Mouse (Mus musculus) G1E (cell line): ENCODE measurements around the gene Cep112. TPM values are rescaled to one million over a fixed set of nuclear protein-coding genes. Genes with fewer than 3 reads are reported as not detected.

Experiments used
- ATAC-seq: 2 replicates; pipeline ENCODE4 v1.8.0; 2016; ENCODE audit warnings: mild to moderate bottlenecking; ENCODE audit not compliant: insufficient number of reproducible peaks, poor library complexity, low FRiP score, severe bottlenecking; ENCODE audit errors: extremely low read depth
- DNase-seq: peaks from one replicate; pipeline ENCODE4 v3.0.0; 2012; ENCODE audit warnings: low spot score
- H3K27me3 ChIP-seq: 2 replicates; pipeline ENCODE4 v1.6.1; 2012; ENCODE audit warnings: mild to moderate bottlenecking, low read length, inconsistent platforms; ENCODE audit not compliant: insufficient read depth
- H3K36me3 ChIP-seq: replicated peaks from 2 replicates; pipeline ENCODE3; 2012; ENCODE audit warnings: mild to moderate bottlenecking, inconsistent platforms
- H3K4me1 ChIP-seq: 2 replicates; pipeline ENCODE4 v1.6.1; 2012; ENCODE audit warnings: low read depth, low read length, inconsistent platforms, mixed read lengths; ENCODE audit not compliant: insufficient read depth
- H3K4me3 ChIP-seq: 2 replicates; pipeline ENCODE4 v1.5.1; 2012; ENCODE audit warnings: low read depth, mild to moderate bottlenecking, inconsistent platforms, low read length, moderate library complexity, mixed read lengths
- H3K9me3 ChIP-seq: replicated peaks from 2 replicates; pipeline ENCODE4 v1.6.1; 2012; ENCODE audit warnings: inconsistent platforms
- CTCF ChIP-seq: IDR thresholded peaks from 2 replicates; pipeline ENCODE4 v1.5.1; 2012; ENCODE audit warnings: low read depth, low read length, inconsistent platforms, mixed read lengths
- GATA1 ChIP-seq: IDR thresholded peaks from 2 replicates; pipeline ENCODE4 v1.6.1; 2012; ENCODE audit warnings: borderline replicate concordance, low read length, inconsistent platforms, mixed read lengths
- GATA2 ChIP-seq: IDR thresholded peaks from 2 replicates; pipeline ENCODE4 v1.6.1; 2012; ENCODE audit warnings: low read depth, low read length, inconsistent platforms, borderline replicate concordance
- POLR2AphosphoS5 ChIP-seq: IDR thresholded peaks from 2 replicates; pipeline ENCODE4 v1.6.1; 2012; ENCODE audit warnings: low read depth, low read length, inconsistent platforms; ENCODE audit not compliant: insufficient replicate concordance
- TAL1 ChIP-seq: conservative IDR thresholded peaks from 2 replicates; pipeline ENCODE4 v1.6.1; 2012; ENCODE audit warnings: low read depth, low read length, inconsistent platforms, mixed read lengths
- polyA plus RNA-seq: library from polyadenylated mRNA; stranded (reverse); fragments of >175 nt; gene quantifications from 2 replicates; pipeline ENCODE4 v1.2.3, GENCODE M21; 2012
- total RNA-seq, 2 experiments: library from RNA; stranded (forward) in 1 of 2; stranded (reverse) in 1 of 2; fragments of 200-1000 nt in 1 of 2; fragments of >200 nt in 1 of 2; fragmentation: Nextera tagmentation in 1 of 2; gene quantifications; 2 replicates each; pipeline ENCODE4 v1.2.3; 2014 to 2017

The Cep112 gene
- total and polyA plus RNA-seq, 3 experiments: 0.22 TPM; not detected in 2

GRCm38 (mm10) chr11:108385666-108386024, 39.3 kb upstream of the Cep112 start:
- DNase-seq: no peak
- Histone ChIP-seq H3K9me3 (no peaks in the 10 kb centered on the region), H3K4me1 (no peaks in the 10 kb centered on the region), H3K4me3 (no peak overlapping the region), H3K36me3 (no peaks in the 10 kb centered on the region), H3K27me3 (no peaks in the 10 kb centered on the region)
- ATAC-seq: no peak
- TF ChIP-seq GATA2 (no peak), TAL1 (no peak), POLR2AphosphoS5 (no peak), GATA1 (no peak), CTCF (no peak)

- Histone ChIP-seq H3K9me3 (peaks cover 6% of the 10 kb centered on the region; the same call in 1 of the 2 replicates), H3K4me1 (no peaks in the 10 kb centered on the region), H3K36me3 (no peaks in the 10 kb centered on the region), H3K27me3 (no peaks in the 10 kb centered on the region), H3K4me3 (no peak overlapping the region)
- no peak for ATAC-seq
- no peak for DNase-seq
- no peak for TF ChIP-seq GATA1
- TF ChIP-seq POLR2AphosphoS5: no peak
- TF ChIP-seq TAL1: no peak
- no peak for TF ChIP-seq CTCF
- TF ChIP-seq GATA2: no peak
Measured at GRCm38 (mm10) chr11:108395061-108395460, 29.9 kb upstream of the Cep112 start.

GRCm38 (mm10) chr11:108396076-108396829, 28.7 kb upstream of the Cep112 start:
- no peaks in the 10 kb centered on the region for H3K4me1 ChIP-seq
- no peaks in the 10 kb centered on the region for H3K27me3 ChIP-seq
- H3K36me3 ChIP-seq: no peaks in the 10 kb centered on the region
- peaks cover 6% of the 10 kb centered on the region; the same call in 1 of the 2 replicates for H3K9me3 ChIP-seq
- ATAC-seq: no peak
- no peak for TF ChIP-seq POLR2AphosphoS5
- no peak for TF ChIP-seq GATA1
- DNase-seq: no peak
- H3K4me3 ChIP-seq: no peak overlapping the region

- TF ChIP-seq GATA2 (no peak), GATA1 (no peak), POLR2AphosphoS5 (no peak), CTCF (no peak), TAL1 (no peak)
- Histone ChIP-seq H3K4me1 (no peaks in the 10 kb centered on the region), H3K4me3 (no peak overlapping the region), H3K9me3 (peaks cover 15% of the 10 kb centered on the region), H3K27me3 (no peaks in the 10 kb centered on the region), H3K36me3 (no peaks in the 10 kb centered on the region)
- no peak for DNase-seq
- no peak for ATAC-seq
Measured at GRCm38 (mm10) chr11:108409876-108410644, 14.9 kb upstream of the Cep112 start.

GRCm38 (mm10) chr11:108416360-108416759, 8.6 kb upstream of the Cep112 start:
- H3K4me1 ChIP-seq: no peaks in the 10 kb centered on the region
- no peak for ATAC-seq
- TF ChIP-seq GATA2 (no peak), CTCF (no peak), TAL1 (no peak), GATA1 (no peak), POLR2AphosphoS5 (no peak)
- no peaks in the 10 kb centered on the region for H3K36me3 ChIP-seq
- H3K9me3 ChIP-seq: peaks cover 23% of the 10 kb centered on the region
- H3K27me3 ChIP-seq: no peaks in the 10 kb centered on the region
- DNase-seq: no peak
- no peak overlapping the region for H3K4me3 ChIP-seq

- ATAC-seq: no peak
Measured at GRCm38 (mm10) chr11:108418540-108418939, 6.5 kb upstream of the Cep112 start.

More at GRCm38 (mm10) chr11:108418540-108418939, 6.5 kb upstream of the Cep112 start:
- Histone ChIP-seq H3K4me1 (no peaks in the 10 kb centered on the region), H3K36me3 (no peaks in the 10 kb centered on the region), H3K9me3 (peaks cover 22% of the 10 kb centered on the region), H3K4me3 (no peak overlapping the region), H3K27me3 (no peaks in the 10 kb centered on the region)
- DNase-seq: no peak
- TF ChIP-seq TAL1 (no peak), GATA1 (no peak), CTCF (no peak), GATA2 (no peak), POLR2AphosphoS5 (no peak)
